In genomic region chr5:151189321-151189720, GRCm38 (mm10) we compare ENCODE assay signal across 8 mouse cellular contexts. TPM values are rescaled to one million over a fixed set of nuclear protein-coding genes. Genes with fewer than 3 reads are reported as not detected.
A peak's percentile ranks its signal among the peaks of the same experiment; 100 is the strongest.
DNase-seq lines count a peak whose midpoint lies in the region; ATAC-seq and TF ChIP-seq lines count a peak whose summit lies in the region.

No protein-coding gene starts in this region.

- no peak for TF ChIP-seq RAD21 in CH12.LX (IDR thresholded peaks at IDR 0.05; ENCODE audit: low read depth, low read length)

- dilution Hi-C loops in CH12.LX (cut with MboI; ENCODE audit: extremely low pct_ligation_motif_present, extremely low pct_unique_long_range_greater_than_20kb, low sequenced_read_pairs): no loop called here

- H3K9ac ChIP-seq in heart, adult 2 months (ENCODE audit: low read depth, low read length): peak overlapping the region; percentile 88
- no peak overlapping the region for H3K9ac ChIP-seq in CH12.LX (ENCODE audit: insufficient read depth, low read depth)
- peak overlapping the region; percentile 76 for H3K9ac ChIP-seq in heart, embryonic 16.5 days (ENCODE audit: low read length)
- H3K9ac ChIP-seq in liver, embryonic 16.5 days (ENCODE audit: low read depth, low read length): peak overlapping the region; percentile 54; the same call in 1 of the 2 replicates

- in situ Hi-C loops in CH12.LX (cut with MboI; ENCODE audit: low pct_ligation_motif_present, low pct_unique_long_range_greater_than_20kb, low sequenced_read_pairs): no loop called here

- peak overlapping the region; percentile 17; the same call in 1 of the 2 replicates for H3K4me2 ChIP-seq in CH12.LX (ENCODE audit: insufficient read depth, low read depth, poor library complexity, severe bottlenecking)
- peak overlapping the region; percentile 82 for H3K4me2 ChIP-seq in heart, embryonic 16.5 days (ENCODE audit: low read depth, low read length)
- H3K4me2 ChIP-seq in liver, embryonic 16.5 days (ENCODE audit: low read depth, low read length): peak overlapping the region; percentile 62

- H3K9me3 ChIP-seq in CH12.LX (replicated peaks; ENCODE audit: low read length): no peaks in the 10 kb centered on the region
- no peaks in the 10 kb centered on the region for H3K9me3 ChIP-seq in heart, embryonic 16.5 days (replicated peaks; ENCODE audit: control insufficient read depth, low read length)
- H3K9me3 ChIP-seq in liver, embryonic 16.5 days (replicated peaks; ENCODE audit: control insufficient read depth, low read length): no peaks in the 10 kb centered on the region

- peak overlapping the region; percentile 94 for H3K27ac ChIP-seq in heart, adult 2 months
- H3K27ac ChIP-seq in CH12.LX (ENCODE audit: insufficient read depth, low read depth): no peak overlapping the region
- peak overlapping the region; percentile 63; the same call in 1 of the 2 replicates for H3K27ac ChIP-seq in heart, embryonic 16.5 days (ENCODE audit: low read length)
- H3K27ac ChIP-seq in liver, embryonic 16.5 days (ENCODE audit: low read length): no peak overlapping the region; the same call in 1 of the 2 replicates
- no peak overlapping the region for H3K27ac ChIP-seq in thymus, adult 2 months (ENCODE audit: control insufficient read depth, insufficient read depth, low read length)

- peaks cover 17% of the 10 kb centered on the region for H3K36me3 ChIP-seq in heart, adult 2 months (ENCODE audit: control insufficient read depth, insufficient read depth, low read length)
- no peaks in the 10 kb centered on the region for H3K36me3 ChIP-seq in CH12.LX (replicated peaks in 1 of 2; ENCODE audit: control insufficient read depth in 1 of 2, insufficient read depth in 1 of 2, low read length in 1 of 2)
- no peaks in the 10 kb centered on the region for H3K36me3 ChIP-seq in heart, embryonic 16.5 days (ENCODE audit: control insufficient read depth, insufficient read depth)
- H3K36me3 ChIP-seq in liver, embryonic 16.5 days (ENCODE audit: control insufficient read depth, insufficient read depth): no peaks in the 10 kb centered on the region
- H3K36me3 ChIP-seq in thymus, adult 2 months (ENCODE audit: control insufficient read depth, insufficient read depth, low read length): no peaks in the 10 kb centered on the region

- TF ChIP-seq EP300 in heart, adult 2 months (IDR thresholded peaks at IDR 0.05; ENCODE audit: insufficient read depth, low read depth, low read length): no peak
- TF ChIP-seq EP300 in CH12.LX (IDR thresholded peaks at IDR 0.05; ENCODE audit: low read length): no peak

- peaks cover 2% of the 10 kb centered on the region; the same call in 1 of the 2 replicates for H3K79me2 ChIP-seq in heart, adult 2 months (replicated peaks; ENCODE audit: control insufficient read depth, insufficient read depth, low read length)
- no peaks in the 10 kb centered on the region for H3K79me2 ChIP-seq in CH12.LX (replicated peaks; ENCODE audit: control insufficient read depth, extremely low read depth, insufficient read depth, poor library complexity, severe bottlenecking)

- intact Hi-C loops in heart, adult 2 months (cut with DNase I): loop anchor here (2.0 to 5.0 kb wide), 2 partner anchors 47 to 122 kb away; no protein-coding TSS in a partner anchor
- intact Hi-C loops in heart, postnatal 14 days (cut with DNase I): loop anchor here (2.0 kb wide), 1 partner anchor 47 kb away; no protein-coding TSS in a partner anchor

- H3K4me1 ChIP-seq in heart, adult 2 months (ENCODE audit: control insufficient read depth, insufficient read depth, low read length): peaks cover 9% of the 10 kb centered on the region
- H3K4me1 ChIP-seq in CH12.LX (ENCODE audit: control insufficient read depth in 1 of 2, insufficient read depth in 2 of 2): 0 out of 4 replicates have a peak, but pooled peaks cover 0 to 3% of the 10 kb centered on the region in 2 experiments
- H3K4me1 ChIP-seq in heart, embryonic 16.5 days (ENCODE audit: control insufficient read depth, insufficient read depth, low read length): peaks cover 4% of the 10 kb centered on the region
- no peaks in the 10 kb centered on the region; the same call in 1 of the 2 replicates for H3K4me1 ChIP-seq in liver, embryonic 16.5 days (ENCODE audit: control insufficient read depth, low read depth, low read length)
- no peaks in the 10 kb centered on the region for H3K4me1 ChIP-seq in thymus, adult 2 months (replicated peaks; ENCODE audit: control insufficient read depth, insufficient read depth, low read length)

- H3K27me3 ChIP-seq in heart, adult 2 months (ENCODE audit: control insufficient read depth, insufficient read depth, low read length): no peaks in the 10 kb centered on the region
- H3K27me3 ChIP-seq in CH12.LX (replicated peaks): no peaks in the 10 kb centered on the region
- H3K27me3 ChIP-seq in heart, embryonic 16.5 days (ENCODE audit: control insufficient read depth, insufficient read depth, low read length): no peaks in the 10 kb centered on the region
- peaks cover 3% of the 10 kb centered on the region; the same call in 1 of the 2 replicates for H3K27me3 ChIP-seq in liver, embryonic 16.5 days (ENCODE audit: control insufficient read depth, insufficient read depth, low read depth, low read length)
- no peaks in the 10 kb centered on the region; the same call in 1 of the 2 replicates for H3K27me3 ChIP-seq in thymus, adult 2 months (ENCODE audit: control insufficient read depth, insufficient read depth, low read length)

- no peak for ATAC-seq in heart, embryonic 16.5 days (replicated peaks; ENCODE audit: extremely low read depth, insufficient read depth, low FRiP score)
- no peak for ATAC-seq in liver, embryonic 16.5 days (ENCODE audit: low read depth)

- no peak for DNase-seq in heart, adult 2 months
- no peak for DNase-seq in heart, postnatal 14 days
- DNase-seq in CH12.LX (ENCODE audit: extremely low read depth): no peak
- DNase-seq in cerebellum, postnatal 36 days: no peak
- no peak for DNase-seq in cerebellum, adult 9-10 months
- DNase-seq in thymus, adult 2 months: no peak

- peak overlapping the region; percentile 86 for H3K4me3 ChIP-seq in heart, adult 2 months
- H3K4me3 ChIP-seq in CH12.LX (replicated peaks in 1 of 3; ENCODE audit: low read depth in 2 of 3, low read length in 2 of 3, poor library complexity in 1 of 3): no peak overlapping the region
- peak overlapping the region; percentile 71 for H3K4me3 ChIP-seq in heart, embryonic 16.5 days (ENCODE audit: low read length)
- peak overlapping the region; percentile 62 for H3K4me3 ChIP-seq in liver, embryonic 16.5 days (ENCODE audit: low read depth, low read length)
- H3K4me3 ChIP-seq in thymus, adult 2 months (ENCODE audit: control insufficient read depth, insufficient read depth, low read length): no peak overlapping the region

- WGBS in heart, adult 2 months: 22% methylated on average over 3 of the region's 3 CpGs
- 24% methylated on average over 3 of the region's 3 CpGs for WGBS in heart, embryonic 16.5 days
- 17% methylated on average over 3 of the region's 3 CpGs for WGBS in liver, embryonic 16.5 days (ENCODE audit: insufficient replicate concordance)
- WGBS in thymus, adult 2 months: 32% methylated on average over 3 of the region's 3 CpGs

- TF ChIP-seq POLR2A in heart, adult 2 months (IDR thresholded peaks at IDR 0.05; ENCODE audit: insufficient read depth, low read depth, low read length): no peak
- no peak for TF ChIP-seq POLR2A in CH12.LX (IDR thresholded peaks at IDR 0.05; ENCODE audit: low read depth, low read length)
- no peak for TF ChIP-seq POLR2A in thymus, adult 2 months (IDR thresholded peaks at IDR 0.05; ENCODE audit: control insufficient read depth, extremely low read depth, insufficient read depth, low read length, poor library complexity)

- TF ChIP-seq CTCF in heart, adult 2 months (IDR thresholded peaks at IDR 0.05): no peak
- no peak for TF ChIP-seq CTCF in CH12.LX (conservative IDR thresholded peaks at IDR 0.05 in 1 of 2, IDR thresholded peaks at IDR 0.05 in 1 of 2; ENCODE audit: low read depth in 2 of 2, low read length in 2 of 2)
- TF ChIP-seq CTCF in thymus, adult 2 months (IDR thresholded peaks at IDR 0.05; ENCODE audit: borderline replicate concordance, control insufficient read depth, extremely low read depth, insufficient read depth, low read length, poor library complexity): no peak

TF ChIP-seq in CH12.LX, 34 proteins besides CTCF, POLR2A, EP300 and RAD21:
- no peak for TF ChIP-seq SIN3A (IDR thresholded peaks at IDR 0.05; ENCODE audit: low read length)
- no peak for TF ChIP-seq PAX5 (IDR thresholded peaks at IDR 0.05; ENCODE audit: low read length)
- no peak for TF ChIP-seq JUND (conservative IDR thresholded peaks at IDR 0.05; ENCODE audit: low read depth, low read length)
- TF ChIP-seq MYC (IDR thresholded peaks at IDR 0.05; ENCODE audit: low read depth, low read length): no peak
- no peak for TF ChIP-seq TBP (conservative IDR thresholded peaks at IDR 0.05; ENCODE audit: low read depth, low read length)

RNA-seq across cellular contexts. Expression of gene Stard13, which starts 44.3 kb away (rescaled TPM):
- total RNA-seq in heart, adult 2 months (2021): 10 to 100 TPM; 22.1 to 24.4 TPM
- 9.9 and 16.4 TPM in 2 replicates for polyA plus RNA-seq in heart, adult 2 months (2012; rRNA removed)
- total RNA-seq in heart, postnatal 14 days (2021): 10 to 100 TPM; 23.0 to 23.3 TPM
- total RNA-seq in CH12.LX (2012; rRNA removed) (104 and 154 TPM in 2 replicates), CH12.LX (2014; rRNA removed) (59.9 and 73.6 TPM in 2 replicates)
- polyA plus RNA-seq in CH12.LX (2012; ENCODE audit: insufficient read length, low read depth): 33.5 and 34.9 TPM in 2 replicates
- polyA plus RNA-seq in heart, embryonic 16.5 days (2015; fragmentation: Nextera tagmentation; extraction: Ambion mirVana): 4.5 and 6.2 TPM in 2 replicates
- 0.98 and 1.4 TPM in 2 replicates for polyA plus RNA-seq in liver, embryonic 16.5 days (2015; fragmentation: Nextera tagmentation; extraction: Ambion mirVana)
- 1.4 and 1.9 TPM in 2 replicates for polyA plus RNA-seq in thymus, adult 2 months (2012; rRNA removed)

Comparison
In these comparisons a context has a peak if more than half of its experiments do, and no peak if none do; other contexts are left out.
1. H3K27ac ChIP-seq: peak in heart, adult 2 months (single experiment) and heart, embryonic 16.5 days (single experiment); none in CH12.LX (single experiment), liver, embryonic 16.5 days (single experiment) and thymus, adult 2 months (single experiment).
2. H3K4me3 ChIP-seq: peak in heart, adult 2 months (single experiment), heart, embryonic 16.5 days (single experiment) and liver, embryonic 16.5 days (single experiment); none in CH12.LX (0 of 3) and thymus, adult 2 months (single experiment).
3. H3K4me2 ChIP-seq: peak in every context shown above with its lines; median percentile 82 in heart, embryonic 16.5 days; 62 in liver, embryonic 16.5 days; 17 in CH12.LX.